Mouse (Mus musculus) ES-E14 (cell line): ENCODE measurements around the gene Nxn.

ENCODE experiments used
- CHD2 ChIP-seq: IDR thresholded peaks from 2 replicates; pipeline ENCODE4 v1.6.1; 2014; ENCODE audit warnings: mild to moderate bottlenecking, low read depth, low read length, inconsistent platforms
- HCFC1 ChIP-seq: IDR thresholded peaks from 2 replicates; pipeline ENCODE4 v1.6.1; 2012; ENCODE audit warnings: low read length, inconsistent platforms, borderline replicate concordance; ENCODE audit not compliant: insufficient read depth

DNA sequence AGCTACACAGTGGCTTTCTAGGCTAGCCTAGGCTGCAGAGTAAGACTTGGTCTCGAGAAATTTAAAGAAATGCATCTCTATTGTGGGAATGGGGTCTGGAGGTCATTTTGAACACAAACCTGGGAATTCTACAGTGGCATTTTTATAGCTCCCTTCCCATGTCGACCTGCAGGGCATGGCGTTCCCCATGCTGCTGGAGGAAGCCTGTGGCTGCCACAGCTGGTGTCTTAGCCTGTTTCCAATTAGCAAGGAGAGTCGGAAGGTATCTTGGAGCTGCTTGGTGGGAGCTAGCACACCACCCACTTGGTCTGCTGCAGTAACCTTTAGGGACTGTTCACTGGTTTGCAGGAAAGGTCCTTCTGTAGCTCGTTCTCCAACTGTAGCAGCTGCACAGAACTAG lies 142.8 kb downstream of the Nxn start:
- TF ChIP-seq HCFC1 (no peak), CHD2 (no peak)
